ENCODE assay signal across 12 mouse cellular contexts in genomic region chr9:67303038-67303437, GRCm38 (mm10).
"Had no signal": no experiment of that assay in that cellular context is flagged by ENCODE, and none has a peak within 500 bp of the region (broad histone marks: within the 10 kb centered on the region; RNA-seq: fewer than 3 reads in every experiment).

No protein-coding gene starts in this region.

- H3K4me3 ChIP-seq: limb, embryonic 12.5 days; midbrain, embryonic 15.5 days; neural tube, embryonic 12.5 days; stomach, embryonic 15.5 days had no signal

- H3K36me3 ChIP-seq: midbrain, embryonic 15.5 days; neural tube, embryonic 12.5 days; stomach, embryonic 15.5 days had no signal

- H3K4me1 ChIP-seq: midbrain, embryonic 15.5 days; neural tube, embryonic 12.5 days had no signal

- DNase-seq: kidney, postnatal 10 days; kidney, postnatal 4 days; lung, adult 2 months; lung, postnatal 36 days; right cerebral cortex, postnatal 4 days; thymus, postnatal 36 days had no signal

- H3K27me3 ChIP-seq: limb, embryonic 12.5 days; midbrain, embryonic 15.5 days; neural tube, embryonic 12.5 days; stomach, embryonic 15.5 days had no signal

- H3K9ac ChIP-seq: limb, embryonic 12.5 days; liver, embryonic 14.5 days; midbrain, embryonic 15.5 days; neural tube, embryonic 12.5 days; stomach, embryonic 15.5 days had no signal

- H3K27ac ChIP-seq: limb, embryonic 12.5 days; liver, embryonic 14.5 days; midbrain, embryonic 15.5 days; neural tube, embryonic 12.5 days; stomach, embryonic 15.5 days had no signal

- H3K4me2 ChIP-seq: limb, embryonic 12.5 days; midbrain, embryonic 15.5 days; neural tube, embryonic 12.5 days; stomach, embryonic 15.5 days had no signal

- ATAC-seq: intestine, embryonic 16.5 days; midbrain, embryonic 15.5 days had no signal

- H3K9me3 ChIP-seq: limb, embryonic 12.5 days; midbrain, embryonic 15.5 days; neural tube, embryonic 12.5 days; stomach, embryonic 15.5 days had no signal
